Mouse (Mus musculus) lung, adult 2 months (tissue): Measurements from ENCODE around the gene Emilin1. TPM values are rescaled to one million over a fixed set of nuclear protein-coding genes. Genes with fewer than 3 reads are reported as not detected.
A peak's percentile ranks its signal among the peaks of the same experiment; 100 is the strongest.

ENCODE experiments used
- DNase-seq: peaks from one replicate; pipeline ENCODE4 v3.0.0; 2022
- H3K4me1 ChIP-seq: fragments of 200-500 bp; 2 replicates; pipeline ENCODE4 v1.6.1; 2011; ENCODE audit warnings: low read length; ENCODE audit not compliant: control insufficient read depth, insufficient read depth
- H3K4me3 ChIP-seq: fragments of 200-500 bp; replicated peaks from 2 replicates; pipeline ENCODE3; 2011; ENCODE audit warnings: low read depth, mild to moderate bottlenecking, control low read depth, low read length; ENCODE audit errors: extremely low read depth
- CTCF ChIP-seq: fragments of 200-500 bp; IDR thresholded peaks from 2 replicates; pipeline ENCODE4 v1.5.1; 2011; ENCODE audit warnings: mild to moderate bottlenecking, low read length, control low read depth; ENCODE audit not compliant: insufficient read depth
- POLR2A ChIP-seq: fragments of 200-500 bp; IDR thresholded peaks from 2 replicates; pipeline ENCODE4 v1.6.1; 2011; ENCODE audit warnings: low read depth, mild to moderate bottlenecking, control low read depth, low read length, borderline replicate concordance; ENCODE audit errors: extremely low read depth
- WGBS: fragments of 180-500 bp; shearing (Covaris S2); methylation state at CpG from one replicate; pipeline ENCODE4 v1.1.7; 2018; 5-methylcytosine and 5-hydroxymethylcytosine counted together
- polyA plus RNA-seq: library from polyadenylated mRNA; depleted of rRNA; stranded (reverse); fragments of >200 nt; gene quantifications from 2 replicates; pipeline ENCODE4 v1.2.3, GENCODE M21; 2012

The Emilin1 gene
- polyA plus RNA-seq, 1 experiment = 89.9 TPM

GRCm38 (mm10) chr5:30952551-30952950, 39.3 kb downstream of the Emilin1 start:
- TF ChIP-seq CTCF (no peak), POLR2A (no peak)
- 84% methylated on average over 5 of the region's 5 CpGs for WGBS
- no peak for DNase-seq
- no peak overlapping the region for H3K4me3 ChIP-seq
- H3K4me1 ChIP-seq = peaks cover under 1% of the 10 kb centered on the region; the same call in 1 of the 2 replicates

GRCm38 (mm10) chr5:30954065-30954464, 40.9 kb downstream of the Emilin1 start:
- 92% methylated on average over 6 of the region's 6 CpGs for WGBS
- H3K4me1 ChIP-seq = peaks cover 7% of the 10 kb centered on the region
- H3K4me3 ChIP-seq = no peak overlapping the region
- DNase-seq = no peak
- TF ChIP-seq CTCF (no peak), POLR2A (no peak)

GRCm38 (mm10) chr5:30954556-30954955, 41.4 kb downstream of the Emilin1 start:
- no peak overlapping the region for H3K4me3 ChIP-seq
- DNase-seq = no peak
- 93% methylated on average over 9 of the region's 9 CpGs for WGBS
- peaks cover 11% of the 10 kb centered on the region for H3K4me1 ChIP-seq
- no peak; the same call in 1 of the 2 replicates for TF ChIP-seq POLR2A
- no peak for TF ChIP-seq CTCF

- DNase-seq = no peak
These were observed 42.5 kb downstream of the Emilin1 start for GRCm38 (mm10) chr5:30955751-30956150.

GRCm38 (mm10) chr5:30957891-30958290, 44.7 kb downstream of the Emilin1 start:
- Histone ChIP-seq H3K4me1 (peaks cover 19% of the 10 kb centered on the region), H3K4me3 (no peak overlapping the region)
- TF ChIP-seq CTCF (no peak), POLR2A (no peak)
- no peak for DNase-seq
- WGBS = 89% methylated on average over 6 of the region's 6 CpGs

More at GRCm38 (mm10) chr5:30955751-30956150, 42.5 kb downstream of the Emilin1 start:
- 86% methylated on average over 6 of the region's 6 CpGs for WGBS
- TF ChIP-seq POLR2A = no peak
- no peak for TF ChIP-seq CTCF
- Histone ChIP-seq H3K4me3 (no peak overlapping the region), H3K4me1 (peaks cover 11% of the 10 kb centered on the region)

- no peak for DNase-seq
- no peak for TF ChIP-seq POLR2A
- no peak for TF ChIP-seq CTCF
- peak overlapping the region; percentile 96 for H3K4me3 ChIP-seq
- WGBS = 19% methylated on average over 19 of the region's 19 CpGs
- peaks cover 19% of the 10 kb centered on the region for H3K4me1 ChIP-seq
These were observed 46.1 kb downstream of the Emilin1 start for GRCm38 (mm10) chr5:30959198-30959854.

- TF ChIP-seq CTCF = no peak
- TF ChIP-seq POLR2A = peak; percentile 84
- under 1% methylated on average over 56 of the region's 56 CpGs for WGBS
- Histone ChIP-seq H3K4me1 (peaks cover 19% of the 10 kb centered on the region), H3K4me3 (peak within 1 kb of the TSS; percentile 96)
- DNase-seq = peak; percentile 98
These were observed 46.8 kb downstream of the Emilin1 start, which contains the start of gene Preb for GRCm38 (mm10) chr5:30959966-30960501. Gene Preb, minus strand, starts transcription at chr5:30960361.

GRCm38 (mm10) chr5:30960814-30961213, 47.6 kb downstream of the Emilin1 start:
- TF ChIP-seq POLR2A (no peak), CTCF (no peak)
- Histone ChIP-seq H3K4me3 (no peak overlapping the region), H3K4me1 (peaks cover 19% of the 10 kb centered on the region)
- WGBS = 87% methylated on average over 2 of the region's 2 CpGs
- DNase-seq = no peak

- Histone ChIP-seq H3K4me3 (no peak overlapping the region), H3K4me1 (peaks cover 19% of the 10 kb centered on the region)
- no peak for DNase-seq
- TF ChIP-seq POLR2A = no peak
- 36% methylated on average over 10 of the region's 10 CpGs for WGBS
These were observed 48.6 kb downstream of the Emilin1 start for GRCm38 (mm10) chr5:30961545-30962505.
